Mouse (Mus musculus): ENCODE results near the gene Mapk8.

GRCm38 (mm10) chr14:33347738-33348137 is 99.2 kb downstream of the Mapk8 start:
- no peak for TF ChIP-seq GATA1 (IDR thresholded peaks at IDR 0.05; ENCODE audit: borderline replicate concordance, low read length)
- no peak for TF ChIP-seq CTCF (IDR thresholded peaks at IDR 0.05; ENCODE audit: low read depth, low read length)
- no peak for TF ChIP-seq TAL1 (conservative IDR thresholded peaks at IDR 0.05; ENCODE audit: low read depth, low read length)
- no peak for TF ChIP-seq GATA2 (IDR thresholded peaks at IDR 0.05; ENCODE audit: borderline replicate concordance, low read depth, low read length)
- TF ChIP-seq POLR2AphosphoS5 (IDR thresholded peaks at IDR 0.05; ENCODE audit: insufficient replicate concordance, low read depth, low read length): no peak

Data from G1E (cell line).